Mouse (Mus musculus) cerebellum, adult 2 months (tissue): Measurements from ENCODE around the gene Nrxn1.

Experiments
- CTCF ChIP-seq: fragments of 200-500 bp; IDR thresholded peaks from 2 replicates; pipeline ENCODE4 v1.5.1; 2011; ENCODE audit warnings: low read depth, mild to moderate bottlenecking, control low read depth, low read length, moderate library complexity, borderline replicate concordance; ENCODE audit not compliant: insufficient read depth
- POLR2A ChIP-seq: fragments of 200-500 bp; IDR thresholded peaks from 2 replicates; pipeline ENCODE4 v1.6.1; 2011; ENCODE audit warnings: low read length, control low read depth, borderline replicate concordance; ENCODE audit not compliant: insufficient read depth

- no peak for TF ChIP-seq POLR2A
- no peak for TF ChIP-seq CTCF
Measured at GRCm38 (mm10) chr17:90727124-90727523, 365.7 kb downstream of the Nrxn1 start.
